Comparison of ENCODE assay signal across 23 mouse cellular contexts in the genomic region with DNA sequence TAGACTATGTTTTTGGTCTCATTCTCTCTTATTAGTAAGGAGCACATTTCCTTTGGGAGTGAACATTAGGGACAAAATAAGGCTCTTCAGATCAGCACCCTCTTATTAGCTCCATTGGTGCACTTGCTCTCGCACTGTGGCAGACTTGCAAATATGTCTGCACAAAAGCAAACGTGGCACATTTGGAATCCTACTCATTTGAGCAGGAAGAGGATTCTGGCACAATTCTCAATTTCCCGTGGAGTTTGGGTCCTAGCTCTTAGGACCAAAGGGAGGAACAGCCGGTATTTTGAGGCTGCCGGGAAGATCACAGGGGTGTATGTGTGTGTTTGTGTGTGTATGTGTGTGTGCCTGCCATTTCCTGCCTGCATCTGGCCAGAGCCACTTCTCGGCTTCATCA.
A peak's percentile ranks its signal among the peaks of the same experiment; 100 is the strongest.
DNase-seq lines count a peak whose midpoint lies in the region; ATAC-seq and TF ChIP-seq lines count a peak whose summit lies in the region.
"Had no signal": no experiment of that assay in that cellular context is flagged by ENCODE, and none has a peak within 500 bp of the region (broad histone marks: within the 10 kb centered on the region; RNA-seq: fewer than 3 reads in every experiment).

No protein-coding gene starts in this region.

- no peak for TF ChIP-seq CTCF in cerebellum, adult 2 months (IDR thresholded peaks at IDR 0.05; ENCODE audit: borderline replicate concordance, insufficient read depth, low read depth, low read length)

- no peaks in the 10 kb centered on the region for H3K9me3 ChIP-seq in forebrain, embryonic 16.5 days (ENCODE audit: control insufficient read depth, low read length)
- peaks cover 6% of the 10 kb centered on the region; the same call in 1 of the 2 replicates for H3K9me3 ChIP-seq in forebrain, embryonic 10.5 days
- H3K9me3 ChIP-seq in midbrain, embryonic 13.5 days, result no peaks in the 10 kb centered on the region
- no peaks in the 10 kb centered on the region for H3K9me3 ChIP-seq in midbrain, embryonic 14.5 days (ENCODE audit: control insufficient read depth, low read length)
- H3K9me3 ChIP-seq in embryonic facial prominence, embryonic 14.5 days (ENCODE audit: control insufficient read depth, low read length), result no peaks in the 10 kb centered on the region
- H3K9me3 ChIP-seq: embryonic facial prominence, embryonic 15.5 days; heart, embryonic 15.5 days; lung, embryonic 15.5 days; midbrain, embryonic 12.5 days; neural tube, embryonic 15.5 days had no signal

- H3K27me3 ChIP-seq in forebrain, embryonic 16.5 days (replicated peaks; ENCODE audit: control insufficient read depth, insufficient read depth, low read length), result no peaks in the 10 kb centered on the region
- peaks cover 17% of the 10 kb centered on the region for H3K27me3 ChIP-seq in forebrain, embryonic 10.5 days (ENCODE audit: poor library complexity, severe bottlenecking)
- peaks cover 13% of the 10 kb centered on the region; the same call in 1 of the 2 replicates for H3K27me3 ChIP-seq in midbrain, embryonic 13.5 days
- H3K27me3 ChIP-seq in midbrain, embryonic 14.5 days (ENCODE audit: control insufficient read depth, insufficient read depth, low read length), result no peaks in the 10 kb centered on the region
- no peaks in the 10 kb centered on the region for H3K27me3 ChIP-seq in cerebellum, adult 2 months (ENCODE audit: control insufficient read depth, insufficient read depth, low read length)
- no peaks in the 10 kb centered on the region for H3K27me3 ChIP-seq in embryonic facial prominence, embryonic 14.5 days (replicated peaks; ENCODE audit: control insufficient read depth, insufficient read depth, low read length)
- H3K27me3 ChIP-seq: CH12.LX; embryonic facial prominence, embryonic 15.5 days; lung, embryonic 15.5 days; neural tube, embryonic 15.5 days had no signal

- no peak overlapping the region for H3K27ac ChIP-seq in forebrain, embryonic 16.5 days (ENCODE audit: low read length)
- no peak overlapping the region for H3K27ac ChIP-seq in forebrain, embryonic 10.5 days
- H3K27ac ChIP-seq in midbrain, embryonic 13.5 days, result no peak overlapping the region
- no peak overlapping the region for H3K27ac ChIP-seq in midbrain, embryonic 14.5 days (replicated peaks; ENCODE audit: low read depth, low read length)
- H3K27ac ChIP-seq in cerebellum, adult 2 months (ENCODE audit: insufficient read depth, low read length), result no peak overlapping the region
- no peak overlapping the region for H3K27ac ChIP-seq in embryonic facial prominence, embryonic 14.5 days (replicated peaks; ENCODE audit: low read depth, low read length)
- H3K27ac ChIP-seq: embryonic facial prominence, embryonic 15.5 days; gastrocnemius, adult 2 months; heart, embryonic 15.5 days; hindbrain, postnatal 0 days; liver, embryonic 14.5 days; lung, embryonic 15.5 days; macrophage; midbrain, embryonic 12.5 days; neural tube, embryonic 15.5 days had no signal

- peak overlapping the region; percentile 9; the same call in 1 of the 2 replicates for H3K4me2 ChIP-seq in forebrain, embryonic 16.5 days (ENCODE audit: low read length)
- H3K4me2 ChIP-seq in midbrain, embryonic 13.5 days (replicated peaks), result no peak overlapping the region
- no peak overlapping the region for H3K4me2 ChIP-seq in midbrain, embryonic 14.5 days (ENCODE audit: low read length)
- H3K4me2 ChIP-seq in embryonic facial prominence, embryonic 14.5 days (ENCODE audit: low read depth, low read length), result peak overlapping the region; percentile 36; the same call in 1 of the 2 replicates
- H3K4me2 ChIP-seq: heart, embryonic 15.5 days; lung, embryonic 15.5 days had no signal

- H3K4me1 ChIP-seq in forebrain, embryonic 16.5 days (replicated peaks; ENCODE audit: control insufficient read depth, insufficient read depth, low read length), result peaks cover 25% of the 10 kb centered on the region
- peaks cover 37% of the 10 kb centered on the region for H3K4me1 ChIP-seq in forebrain, embryonic 10.5 days
- peaks cover 30% of the 10 kb centered on the region for H3K4me1 ChIP-seq in midbrain, embryonic 13.5 days (replicated peaks)
- peaks cover 7% of the 10 kb centered on the region; the same call in 1 of the 2 replicates for H3K4me1 ChIP-seq in midbrain, embryonic 14.5 days (ENCODE audit: control insufficient read depth, insufficient read depth, low read length)
- peaks cover 16% of the 10 kb centered on the region for H3K4me1 ChIP-seq in cerebellum, adult 2 months (ENCODE audit: control insufficient read depth, insufficient read depth, low read length)
- peaks cover 7% of the 10 kb centered on the region; the same call in 1 of the 2 replicates for H3K4me1 ChIP-seq in embryonic facial prominence, embryonic 14.5 days (ENCODE audit: control insufficient read depth, insufficient read depth, low read length)
- H3K4me1 ChIP-seq: heart, embryonic 15.5 days had no signal

- no peak for DNase-seq in forebrain, embryonic 10.5 days (ENCODE audit: extremely low spot score, low spot score)
- DNase-seq in midbrain, embryonic 14.5 days, result no peak
- peak; percentile 28 to 46 for DNase-seq in cerebellum, adult 2 months
- DNase-seq in embryonic facial prominence, embryonic 14.5 days (ENCODE audit: low spot score), result no peak
- no peak for DNase-seq in right cerebral cortex, adult 18-20 months
- DNase-seq: adrenal gland, postnatal 25 days; gastrocnemius, adult 2 months; heart, adult 18-20 months; kidney, adult 18-20 months; kidney, postnatal 10 days; right cerebral cortex, postnatal 14 days; spleen, adult 18-20 months had no signal

- 20% methylated on average over 6 of the region's 6 CpGs for WGBS in forebrain, embryonic 16.5 days
- 44% methylated on average over 6 of the region's 6 CpGs for WGBS in forebrain, embryonic 10.5 days
- 31% methylated on average over 6 of the region's 6 CpGs for WGBS in midbrain, embryonic 13.5 days
- 33% methylated on average over 6 of the region's 6 CpGs for WGBS in midbrain, embryonic 14.5 days
- 10% methylated on average over 6 of the region's 6 CpGs for WGBS in cerebellum, adult 2 months
- WGBS in embryonic facial prominence, embryonic 14.5 days, result 36% methylated on average over 6 of the region's 6 CpGs

- H3K4me3 ChIP-seq in forebrain, embryonic 16.5 days (replicated peaks; ENCODE audit: low read length), result no peak overlapping the region
- H3K4me3 ChIP-seq in forebrain, embryonic 10.5 days, result no peak overlapping the region
- H3K4me3 ChIP-seq in midbrain, embryonic 13.5 days (replicated peaks), result no peak overlapping the region
- no peak overlapping the region for H3K4me3 ChIP-seq in midbrain, embryonic 14.5 days (replicated peaks; ENCODE audit: low read depth, low read length)
- H3K4me3 ChIP-seq in cerebellum, adult 2 months (replicated peaks; ENCODE audit: insufficient read depth, low read depth, low read length), result no peak overlapping the region
- H3K4me3 ChIP-seq in embryonic facial prominence, embryonic 14.5 days (ENCODE audit: low read depth, low read length), result no peak overlapping the region
- H3K4me3 ChIP-seq: embryonic facial prominence, embryonic 15.5 days; heart, embryonic 15.5 days; lung, embryonic 15.5 days; midbrain, embryonic 12.5 days; neural tube, embryonic 15.5 days had no signal

- no peak for ATAC-seq in forebrain, embryonic 16.5 days
- no peak for ATAC-seq in midbrain, embryonic 13.5 days
- ATAC-seq in midbrain, embryonic 14.5 days (ENCODE audit: low FRiP score, low TSS enrichment), result no peak
- ATAC-seq in embryonic facial prominence, embryonic 14.5 days (ENCODE audit: low read depth), result no peak
- ATAC-seq: hindbrain, postnatal 0 days had no signal

- no peak for TF ChIP-seq POLR2A in cerebellum, adult 2 months (IDR thresholded peaks at IDR 0.05; ENCODE audit: borderline replicate concordance, insufficient read depth, low read length)

- H3K36me3 ChIP-seq in forebrain, embryonic 16.5 days (ENCODE audit: control insufficient read depth, insufficient read depth), result no peaks in the 10 kb centered on the region
- H3K36me3 ChIP-seq in forebrain, embryonic 10.5 days (replicated peaks), result no peaks in the 10 kb centered on the region
- H3K36me3 ChIP-seq in midbrain, embryonic 13.5 days, result no peaks in the 10 kb centered on the region
- H3K36me3 ChIP-seq in midbrain, embryonic 14.5 days (ENCODE audit: control insufficient read depth, insufficient read depth, low read length), result no peaks in the 10 kb centered on the region
- H3K36me3 ChIP-seq in embryonic facial prominence, embryonic 14.5 days (ENCODE audit: control insufficient read depth, insufficient read depth, low read length), result no peaks in the 10 kb centered on the region
- H3K36me3 ChIP-seq: embryonic facial prominence, embryonic 15.5 days; heart, embryonic 15.5 days; lung, embryonic 15.5 days; midbrain, embryonic 12.5 days; neural tube, embryonic 15.5 days had no signal

- no peak overlapping the region for H3K9ac ChIP-seq in forebrain, embryonic 16.5 days (replicated peaks; ENCODE audit: low read depth, low read length)
- 0 out of 2 replicates have a peak overlapping the region, but pooled peaks have one; percentile 25 for H3K9ac ChIP-seq in midbrain, embryonic 13.5 days (replicated peaks)
- no peak overlapping the region for H3K9ac ChIP-seq in midbrain, embryonic 14.5 days (replicated peaks; ENCODE audit: low read length)
- H3K9ac ChIP-seq in embryonic facial prominence, embryonic 14.5 days (ENCODE audit: low read depth, low read length), result no peak overlapping the region
- H3K9ac ChIP-seq: embryonic facial prominence, embryonic 15.5 days; heart, embryonic 15.5 days; liver, embryonic 14.5 days; lung, embryonic 15.5 days; midbrain, embryonic 12.5 days; neural tube, embryonic 15.5 days had no signal

Comparison
In these comparisons a context has a peak if more than half of its experiments do, and no peak if none do; other contexts are left out.
1. H3K4me2 ChIP-seq: peak in forebrain, embryonic 16.5 days (single experiment) and embryonic facial prominence, embryonic 14.5 days (single experiment); none in midbrain, embryonic 13.5 days (single experiment) and midbrain, embryonic 14.5 days (single experiment).
2. DNase-seq: peak in cerebellum, adult 2 months (2 of 2); none in forebrain, embryonic 10.5 days (single experiment), midbrain, embryonic 14.5 days (single experiment), embryonic facial prominence, embryonic 14.5 days (single experiment) and right cerebral cortex, adult 18-20 months (single experiment).